Mouse (Mus musculus): Measurements from ENCODE around the gene Tmem150c.

DNA sequence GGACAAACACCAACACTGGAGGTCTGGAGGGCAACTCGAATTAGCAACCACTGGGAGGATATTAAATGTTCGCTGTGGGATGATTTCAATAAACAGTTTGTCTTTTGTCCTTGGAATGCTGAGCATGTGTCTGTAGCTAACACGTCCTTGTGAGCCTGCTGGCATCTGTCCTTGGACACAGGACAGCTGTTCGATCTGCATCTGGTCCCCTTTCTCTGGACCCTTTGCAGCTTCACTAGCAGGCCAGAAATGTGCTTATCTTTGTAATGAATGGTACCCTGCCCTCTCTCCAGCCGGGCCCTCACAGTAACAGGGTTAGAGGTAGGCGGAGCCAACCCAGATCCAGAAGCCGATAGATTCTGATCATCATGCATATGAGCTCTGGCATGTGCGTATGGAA lies 32.3 kb downstream of the Tmem150c start:
- TF ChIP-seq CTCF (IDR thresholded peaks at IDR 0.05; ENCODE audit: low read depth, low read length) (no peak), POLR2AphosphoS5 (IDR thresholded peaks at IDR 0.05; ENCODE audit: insufficient replicate concordance, low read depth, low read length) (no peak), TAL1 (conservative IDR thresholded peaks at IDR 0.05; ENCODE audit: low read depth, low read length) (no peak), GATA1 (IDR thresholded peaks at IDR 0.05; ENCODE audit: borderline replicate concordance, low read length) (no peak)

All from G1E (cell line).